Mouse (Mus musculus): ENCODE results near the gene Olfr545. TPM values are rescaled to one million over a fixed set of nuclear protein-coding genes. Genes with fewer than 3 reads are reported as not detected.
"Not testable (repeated sequence)": the region's sequence is repeated elsewhere in the genome, so short reads cannot be mapped to it uniquely, and the experiment has no call there.

Gene Olfr545
- polyA plus RNA-seq, 1 experiment from 2014 or later: not detected

DNA sequence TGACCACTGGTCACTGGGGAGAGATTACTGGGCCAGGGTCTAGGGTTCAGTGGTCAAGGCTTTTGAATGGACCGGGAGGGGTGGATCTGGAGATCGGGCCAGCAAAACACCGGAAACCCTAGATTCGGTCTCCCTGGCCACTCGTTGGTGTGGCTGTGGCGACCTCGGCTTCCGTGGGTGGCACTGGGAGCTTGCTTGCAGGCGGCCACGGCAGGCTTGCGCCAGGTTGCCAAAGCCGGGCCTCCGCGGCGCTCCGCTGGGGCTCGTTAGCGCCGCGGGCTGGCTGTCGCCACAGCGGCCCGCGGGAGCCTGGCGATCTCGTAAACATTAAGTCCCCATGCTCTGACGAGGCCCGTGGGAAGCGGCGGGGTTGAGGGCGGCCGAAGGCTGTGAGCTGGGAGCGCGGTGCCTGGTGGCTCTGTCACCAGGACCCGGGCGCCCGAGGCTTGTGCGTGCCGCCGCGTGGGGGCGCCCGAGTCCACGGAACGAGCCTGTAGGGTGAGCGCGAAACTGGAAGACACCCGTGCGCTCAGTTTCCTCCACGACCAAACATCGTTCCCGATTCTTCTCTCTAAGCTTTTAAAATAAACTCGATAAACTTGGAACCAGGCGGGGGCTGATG lies 13.6 kb upstream of the Olfr545 start:
- peaks cover 10% of the 10 kb centered on the region; the same call in 1 of the 2 replicates for H3K27me3 ChIP-seq (ENCODE audit: control insufficient read depth, insufficient read depth, low read length)
- H3K9me3 ChIP-seq (replicated peaks; ENCODE audit: control insufficient read depth, low read length): no peaks in the 10 kb centered on the region
- H3K4me1 ChIP-seq (ENCODE audit: control insufficient read depth, insufficient read depth, low read length): no peaks in the 10 kb centered on the region
- peak overlapping the region; percentile 94 for H3K4me2 ChIP-seq
- H3K4me3 ChIP-seq (ENCODE audit: low read depth, low read length): peak overlapping the region; percentile 56
- H3K36me3 ChIP-seq (ENCODE audit: control insufficient read depth, insufficient read depth, low read length): no peaks in the 10 kb centered on the region
- no peak overlapping the region for H3K27ac ChIP-seq (ENCODE audit: low read depth, low read length)
- peak overlapping the region; percentile 72 for H3K9ac ChIP-seq (ENCODE audit: low read depth, low read length)
- ATAC-seq (replicated peaks; ENCODE audit: insufficient number of reproducible peaks, low FRiP score, low TSS enrichment): peak; percentile 88
- under 1% methylated on average over 50 of the region's 54 CpGs for WGBS (ENCODE audit: insufficient replicate concordance)

DNA sequence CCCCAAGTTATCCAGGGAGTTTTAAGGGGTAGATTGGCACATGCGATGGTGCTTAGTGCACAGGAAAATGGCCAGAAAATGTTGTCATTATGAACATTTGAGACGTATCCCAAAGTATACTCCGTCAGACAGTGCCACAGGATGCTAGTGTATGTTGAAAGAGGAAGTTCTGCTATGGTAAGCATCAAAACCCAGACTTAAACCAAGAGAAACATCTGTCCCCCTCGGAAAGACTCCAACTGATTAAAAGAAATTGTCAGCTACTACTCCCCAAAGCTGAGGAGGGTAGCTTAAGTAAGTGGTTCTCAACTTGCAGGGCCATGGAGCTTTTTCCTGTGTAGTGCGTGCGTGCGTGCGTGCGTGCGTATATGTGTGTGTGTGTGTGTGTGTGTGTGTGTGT lies 12.6 kb upstream of the Olfr545 start:
- H3K4me1 ChIP-seq (ENCODE audit: control insufficient read depth, insufficient read depth, low read length): no peaks in the 10 kb centered on the region
- no peak overlapping the region for H3K27ac ChIP-seq (ENCODE audit: low read depth, low read length)
- H3K4me3 ChIP-seq (ENCODE audit: low read depth, low read length): no peak overlapping the region
- H3K36me3 ChIP-seq (ENCODE audit: control insufficient read depth, insufficient read depth, low read length): no peaks in the 10 kb centered on the region
- ATAC-seq (replicated peaks; ENCODE audit: insufficient number of reproducible peaks, low FRiP score, low TSS enrichment): no peak
- no peak overlapping the region for H3K4me2 ChIP-seq
- peaks cover 10% of the 10 kb centered on the region; the same call in 1 of the 2 replicates for H3K27me3 ChIP-seq (ENCODE audit: control insufficient read depth, insufficient read depth, low read length)
- no peak overlapping the region for H3K9ac ChIP-seq (ENCODE audit: low read depth, low read length)
- no peaks in the 10 kb centered on the region for H3K9me3 ChIP-seq (replicated peaks; ENCODE audit: control insufficient read depth, low read length)
- 91% methylated on average over 10 of the region's 10 CpGs for WGBS (ENCODE audit: insufficient replicate concordance)

DNA sequence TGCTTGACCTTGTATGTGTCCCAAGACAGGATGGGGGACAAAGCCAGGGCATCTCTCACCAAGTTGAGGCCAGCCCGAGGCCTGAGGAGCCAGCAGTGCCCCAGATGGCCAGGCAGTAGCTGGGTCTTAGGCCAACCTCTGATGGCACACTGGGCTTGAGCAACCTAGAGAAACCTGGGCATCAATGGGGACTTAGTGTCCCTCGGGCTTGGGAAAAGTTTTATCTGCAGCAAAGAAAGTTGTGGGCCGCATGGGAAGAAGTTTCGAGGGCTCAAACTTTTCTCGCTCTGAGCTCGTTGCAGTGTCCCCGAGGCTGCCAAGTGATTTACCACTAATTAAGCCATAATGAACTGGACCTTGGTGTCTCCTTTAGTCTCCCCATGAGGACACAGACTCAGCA lies 10.4 kb upstream of the Olfr545 start:
- H3K4me1 ChIP-seq (ENCODE audit: control insufficient read depth, insufficient read depth, low read length): no peaks in the 10 kb centered on the region
- 69% methylated on average over 7 of the region's 7 CpGs for WGBS (ENCODE audit: insufficient replicate concordance)
- peaks cover 10% of the 10 kb centered on the region; the same call in 1 of the 2 replicates for H3K27me3 ChIP-seq (ENCODE audit: control insufficient read depth, insufficient read depth, low read length)
- no peaks in the 10 kb centered on the region for H3K9me3 ChIP-seq (replicated peaks; ENCODE audit: control insufficient read depth, low read length)
- no peak overlapping the region for H3K4me2 ChIP-seq
- no peak for ATAC-seq (replicated peaks; ENCODE audit: insufficient number of reproducible peaks, low FRiP score, low TSS enrichment)
- no peak overlapping the region for H3K4me3 ChIP-seq (ENCODE audit: low read depth, low read length)
- H3K9ac ChIP-seq (ENCODE audit: low read depth, low read length): no peak overlapping the region
- no peak overlapping the region for H3K27ac ChIP-seq (ENCODE audit: low read depth, low read length)
- H3K36me3 ChIP-seq (ENCODE audit: control insufficient read depth, insufficient read depth, low read length): no peaks in the 10 kb centered on the region

DNA sequence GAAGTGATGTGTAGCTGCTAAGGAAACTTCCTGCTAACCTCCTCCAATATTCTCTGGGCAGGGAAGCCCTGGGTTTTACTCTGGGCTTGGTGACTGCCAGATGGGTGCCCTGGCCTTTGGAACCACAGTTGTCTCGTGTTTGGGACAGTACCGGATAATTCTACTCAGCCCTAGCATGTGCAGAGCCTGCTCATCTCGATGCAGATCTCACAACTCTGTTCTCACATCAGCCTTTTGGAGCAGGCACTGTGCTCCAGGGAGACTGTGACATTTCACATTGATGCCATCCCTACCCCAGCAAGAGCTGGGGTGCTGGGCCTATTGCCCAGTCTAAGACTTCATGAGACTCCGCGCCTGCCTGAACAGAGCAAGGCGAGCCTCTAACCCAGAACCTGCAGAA lies 9.3 kb upstream of the Olfr545 start:
- no peaks in the 10 kb centered on the region for H3K9me3 ChIP-seq (replicated peaks; ENCODE audit: control insufficient read depth, low read length)
- 90% methylated on average over 6 of the region's 6 CpGs for WGBS (ENCODE audit: insufficient replicate concordance)
- H3K36me3 ChIP-seq (ENCODE audit: control insufficient read depth, insufficient read depth, low read length): no peaks in the 10 kb centered on the region

DNA sequence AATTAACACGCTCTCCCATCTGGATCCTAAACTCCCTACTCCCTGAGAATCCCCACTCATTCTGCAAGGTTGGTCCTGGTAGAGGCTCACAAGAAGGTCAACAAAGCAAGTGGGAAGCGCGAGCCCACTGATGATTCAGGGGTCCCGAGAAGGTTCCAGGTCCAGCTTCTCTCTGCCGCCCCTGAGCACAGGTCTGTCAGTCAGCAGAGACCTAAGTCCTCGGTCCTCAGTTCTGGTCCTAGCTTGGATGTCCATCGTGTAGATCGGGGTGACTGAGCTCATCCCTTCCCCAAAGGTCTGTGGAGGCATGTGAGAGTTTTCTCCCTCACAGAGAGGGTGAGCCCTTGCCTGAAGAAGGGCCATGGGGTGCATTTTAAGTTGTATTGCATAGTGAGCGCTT lies 8.7 kb upstream of the Olfr545 start:
- H3K4me2 ChIP-seq: no peak overlapping the region
- no peak overlapping the region for H3K4me3 ChIP-seq (ENCODE audit: low read depth, low read length)
- 83% methylated on average over 9 of the region's 9 CpGs for WGBS (ENCODE audit: insufficient replicate concordance)
- no peaks in the 10 kb centered on the region for H3K9me3 ChIP-seq (replicated peaks; ENCODE audit: control insufficient read depth, low read length)
- no peak for ATAC-seq (replicated peaks; ENCODE audit: insufficient number of reproducible peaks, low FRiP score, low TSS enrichment)
- no peak overlapping the region for H3K9ac ChIP-seq (ENCODE audit: low read depth, low read length)
- no peak overlapping the region for H3K27ac ChIP-seq (ENCODE audit: low read depth, low read length)
- H3K36me3 ChIP-seq (ENCODE audit: control insufficient read depth, insufficient read depth, low read length): no peaks in the 10 kb centered on the region
- no peaks in the 10 kb centered on the region for H3K4me1 ChIP-seq (ENCODE audit: control insufficient read depth, insufficient read depth, low read length)
- H3K27me3 ChIP-seq (ENCODE audit: control insufficient read depth, insufficient read depth, low read length): peaks cover 5% of the 10 kb centered on the region; the same call in 1 of the 2 replicates

More for the DNA sequence above, 9.3 kb upstream of the Olfr545 start:
- no peak overlapping the region for H3K4me2 ChIP-seq
- H3K4me1 ChIP-seq (ENCODE audit: control insufficient read depth, insufficient read depth, low read length): no peaks in the 10 kb centered on the region
- H3K27me3 ChIP-seq (ENCODE audit: control insufficient read depth, insufficient read depth, low read length): peaks cover 5% of the 10 kb centered on the region; the same call in 1 of the 2 replicates
- H3K4me3 ChIP-seq (ENCODE audit: low read depth, low read length): no peak overlapping the region
- H3K27ac ChIP-seq (ENCODE audit: low read depth, low read length): no peak overlapping the region
- ATAC-seq (replicated peaks; ENCODE audit: insufficient number of reproducible peaks, low FRiP score, low TSS enrichment): no peak
- H3K9ac ChIP-seq (ENCODE audit: low read depth, low read length): no peak overlapping the region

DNA sequence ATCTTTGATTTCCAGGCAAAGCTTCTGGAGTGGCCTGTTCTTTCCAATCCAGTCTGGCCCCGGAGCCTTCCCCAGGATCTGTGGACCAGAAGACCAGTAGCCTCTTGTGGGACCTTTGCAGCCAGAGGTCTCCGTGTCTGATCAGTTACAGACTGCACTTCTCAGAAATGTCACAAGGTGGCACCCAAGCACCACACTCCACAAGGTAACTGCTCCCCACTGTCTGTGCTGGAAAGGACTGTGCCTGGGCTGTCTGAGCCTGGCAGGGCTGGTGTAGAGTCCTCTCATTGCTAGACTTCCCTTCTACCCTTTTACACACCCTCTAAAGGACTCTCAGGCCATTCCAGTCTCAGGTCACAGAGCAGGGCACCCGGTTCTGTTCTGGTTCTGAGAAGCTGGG lies 7.5 kb upstream of the Olfr545 start:
- no peak overlapping the region for H3K27ac ChIP-seq (ENCODE audit: low read depth, low read length)
- no peaks in the 10 kb centered on the region for H3K4me1 ChIP-seq (ENCODE audit: control insufficient read depth, insufficient read depth, low read length)
- H3K27me3 ChIP-seq (ENCODE audit: control insufficient read depth, insufficient read depth, low read length): 0 out of 2 replicates have a peak, but pooled peaks cover 2% of the 10 kb centered on the region
- ATAC-seq (replicated peaks; ENCODE audit: insufficient number of reproducible peaks, low FRiP score, low TSS enrichment): no peak
- H3K9me3 ChIP-seq (replicated peaks; ENCODE audit: control insufficient read depth, low read length): no peaks in the 10 kb centered on the region
- H3K4me2 ChIP-seq: no peak overlapping the region
- 41% methylated on average over 3 of the region's 3 CpGs for WGBS (ENCODE audit: insufficient replicate concordance)
- no peak overlapping the region for H3K9ac ChIP-seq (ENCODE audit: low read depth, low read length)
- no peaks in the 10 kb centered on the region for H3K36me3 ChIP-seq (ENCODE audit: control insufficient read depth, insufficient read depth, low read length)
- H3K4me3 ChIP-seq (ENCODE audit: low read depth, low read length): no peak overlapping the region

DNA sequence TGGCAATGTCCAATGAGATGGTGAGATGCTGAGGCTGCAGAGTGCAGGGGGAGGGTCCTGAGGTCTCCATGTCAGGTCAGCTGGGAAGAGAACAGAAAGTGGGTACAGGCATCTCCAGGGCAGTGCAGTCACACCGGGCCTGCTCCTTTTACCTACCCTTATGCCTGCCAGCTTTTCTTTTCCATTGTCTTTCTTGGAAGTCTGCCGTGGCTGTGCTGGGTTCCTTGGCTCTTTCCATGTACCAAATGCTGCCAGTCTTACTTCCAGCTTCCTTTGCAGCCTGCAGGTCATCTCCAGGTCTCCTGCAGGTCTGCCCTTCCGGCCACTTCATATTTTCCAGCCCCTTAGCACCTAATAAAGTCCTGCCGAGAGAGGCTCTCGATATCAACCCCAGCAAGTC lies 2.6 kb upstream of the Olfr545 start:
- H3K27ac ChIP-seq (ENCODE audit: low read depth, low read length): no peak overlapping the region
- no peak overlapping the region for H3K4me3 ChIP-seq (ENCODE audit: low read depth, low read length)
- H3K36me3 ChIP-seq (ENCODE audit: control insufficient read depth, insufficient read depth, low read length): no peaks in the 10 kb centered on the region
- WGBS (ENCODE audit: insufficient replicate concordance): 64% methylated on average over 5 of the region's 5 CpGs
- H3K9ac ChIP-seq (ENCODE audit: low read depth, low read length): no peak overlapping the region
- ATAC-seq (replicated peaks; ENCODE audit: insufficient number of reproducible peaks, low FRiP score, low TSS enrichment): no peak
- no peaks in the 10 kb centered on the region for H3K9me3 ChIP-seq (replicated peaks; ENCODE audit: control insufficient read depth, low read length)
- no peaks in the 10 kb centered on the region for H3K4me1 ChIP-seq (ENCODE audit: control insufficient read depth, insufficient read depth, low read length)
- no peaks in the 10 kb centered on the region for H3K27me3 ChIP-seq (ENCODE audit: control insufficient read depth, insufficient read depth, low read length)
- no peak overlapping the region for H3K4me2 ChIP-seq

DNA sequence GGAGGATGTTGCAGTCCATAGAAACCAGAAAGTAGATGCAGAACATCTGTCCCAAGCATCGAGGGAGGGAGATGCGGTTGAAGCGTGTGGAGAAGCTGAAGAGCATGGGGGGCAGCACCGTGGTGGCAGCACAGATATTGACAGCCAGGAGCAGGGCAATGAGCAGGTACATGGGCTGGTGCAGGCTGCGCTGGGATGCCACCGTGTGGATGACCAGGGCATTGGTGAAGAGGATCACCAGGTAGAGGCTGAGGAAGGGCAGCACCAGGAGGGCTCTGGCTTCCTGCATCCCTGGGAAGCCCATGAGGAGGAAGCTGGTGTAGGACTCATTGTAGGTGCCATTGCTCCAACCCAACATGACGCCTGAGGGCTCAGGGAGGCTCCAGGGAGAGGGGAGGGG lies 5.0 kb downstream of the Olfr545 start:
- not testable (repeated sequence) for H3K9me3 ChIP-seq (replicated peaks; ENCODE audit: control insufficient read depth, low read length); H3K27me3 ChIP-seq (ENCODE audit: control insufficient read depth, insufficient read depth, low read length); H3K4me2 ChIP-seq; H3K9ac ChIP-seq (ENCODE audit: low read depth, low read length); H3K36me3 ChIP-seq (ENCODE audit: control insufficient read depth, insufficient read depth, low read length); H3K4me1 ChIP-seq (ENCODE audit: control insufficient read depth, insufficient read depth, low read length); ATAC-seq (replicated peaks; ENCODE audit: insufficient number of reproducible peaks, low FRiP score, low TSS enrichment); H3K27ac ChIP-seq (ENCODE audit: low read depth, low read length); H3K4me3 ChIP-seq (ENCODE audit: low read depth, low read length)
- 33% methylated on average over 6 of the region's 7 CpGs for WGBS (ENCODE audit: insufficient replicate concordance)

DNA sequence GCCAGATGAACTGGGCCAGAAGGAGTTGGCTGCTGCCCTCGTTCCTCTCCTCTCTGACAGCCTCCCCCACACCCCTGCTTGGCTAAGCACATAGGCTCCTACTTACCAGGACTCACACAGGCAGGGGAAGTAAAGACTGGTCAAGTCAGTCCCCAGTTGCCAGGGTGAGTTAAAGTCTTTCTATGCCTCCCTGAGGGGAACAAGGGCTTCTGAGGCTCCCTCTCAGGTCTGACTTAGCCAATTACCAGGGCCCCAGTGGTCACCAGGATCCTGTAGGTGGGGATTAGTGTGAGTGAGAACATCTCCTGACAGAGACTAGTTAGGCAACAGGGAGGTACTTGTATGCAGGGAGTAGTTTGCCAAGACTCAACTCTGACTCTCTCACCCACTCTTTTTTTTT lies 11.2 kb downstream of the Olfr545 start, which contains the start of gene Olfr544:
Gene Olfr544, minus strand, starts transcription at position 153 of the 400 bp plus-strand sequence.
- Histone ChIP-seq H3K4me2 (no peak within 1 kb of the TSS), H3K9me3 (replicated peaks; ENCODE audit: control insufficient read depth, low read length) (no peaks in the 10 kb centered on the region), H3K4me3 (ENCODE audit: low read depth, low read length) (no peak within 1 kb of the TSS), H3K27me3 (ENCODE audit: control insufficient read depth, insufficient read depth, low read length) (no peaks in the 10 kb centered on the region), H3K27ac (ENCODE audit: low read depth, low read length) (no peak within 1 kb of the TSS), H3K36me3 (ENCODE audit: control insufficient read depth, insufficient read depth, low read length) (no peaks in the 10 kb centered on the region), H3K9ac (ENCODE audit: low read depth, low read length) (no peak within 1 kb of the TSS), H3K4me1 (ENCODE audit: control insufficient read depth, insufficient read depth, low read length) (peaks cover 2% of the 10 kb centered on the region; the same call in 1 of the 2 replicates)
- 60% methylated on average over 1 of the region's 1 CpGs for WGBS (ENCODE audit: insufficient replicate concordance)
- ATAC-seq (replicated peaks; ENCODE audit: insufficient number of reproducible peaks, low FRiP score, low TSS enrichment): no peak
